Mouse (Mus musculus) cerebral cortex, adult 2 months (tissue): ENCODE data around the gene Muc3.

Experiments used
- WGBS: fragments of 180-500 bp; shearing (Covaris S2); methylation state at CpG from one replicate; pipeline ENCODE4 v1.1.7; 2018; 5-methylcytosine and 5-hydroxymethylcytosine counted together

Gene Muc3

GRCm38 (mm10) chr5:137149272-137149882, at the start of gene Muc3:
Muc3 (minus strand) TSS chr5:137149322.

GRCm38 (mm10) chr5:137194488-137195120, 45.5 kb upstream of the Muc3 start:
- WGBS, result 80% methylated on average over 8 of the region's 8 CpGs

DNA sequence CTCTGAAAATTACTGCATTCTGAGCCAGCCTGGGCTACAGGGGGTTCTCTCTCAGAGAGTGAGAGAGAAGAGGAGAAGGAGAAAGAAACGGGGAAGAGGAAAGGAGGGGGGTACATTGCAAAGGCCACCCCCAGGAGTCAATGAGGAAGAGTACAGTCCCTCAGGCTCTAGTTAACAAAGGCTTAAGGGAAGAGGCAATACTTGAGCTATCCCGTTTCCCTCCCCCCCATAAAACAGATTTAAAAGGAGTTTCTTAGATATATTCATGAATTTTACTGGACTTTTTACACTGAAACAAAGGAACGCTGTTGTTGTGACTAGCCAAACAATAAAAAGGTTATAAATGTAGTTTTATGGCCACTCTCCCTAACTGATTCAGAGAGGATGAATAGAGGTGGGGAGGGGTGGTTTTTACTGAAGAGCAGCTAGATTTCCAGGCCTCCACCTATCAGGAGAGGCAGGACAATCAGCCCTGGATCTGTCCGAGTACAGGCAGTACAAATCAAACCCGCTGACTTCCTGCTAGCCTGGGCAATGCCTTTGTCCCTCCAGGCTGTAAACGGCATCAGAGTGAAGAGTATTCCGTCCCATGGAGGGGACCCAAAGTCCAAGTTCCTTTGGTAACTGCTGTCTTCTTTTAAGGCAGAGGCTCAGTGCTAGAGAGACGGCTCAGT, 44.3 kb upstream of the Muc3 start:
- 78% methylated on average over 8 of the region's 8 CpGs for WGBS

- WGBS, result 2% methylated on average over 34 of the region's 34 CpGs
These were observed 40.2 kb upstream of the Muc3 start for GRCm38 (mm10) chr5:137189326-137189725.

DNA sequence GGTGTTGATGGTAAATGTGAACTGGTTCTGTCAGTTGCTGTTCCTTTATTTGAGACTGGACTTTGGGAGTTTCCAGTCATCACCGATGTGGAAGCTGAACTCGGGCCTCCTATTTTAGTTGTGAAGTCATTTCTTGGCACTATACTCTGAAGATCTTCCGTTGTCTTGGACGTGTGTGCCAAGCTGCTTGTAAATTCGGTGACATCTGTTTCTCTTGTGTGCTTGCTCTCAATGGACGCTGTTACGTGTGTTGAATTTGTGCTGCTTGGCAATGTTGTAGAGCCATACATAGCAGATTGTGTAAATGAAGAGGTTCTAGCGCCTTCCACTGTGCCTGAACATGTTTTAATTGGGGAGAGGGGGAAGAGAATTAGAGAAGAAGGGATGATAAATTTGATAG, 36.2 kb upstream of the Muc3 start:
- WGBS, result 44% methylated on average over 8 of the region's 8 CpGs

DNA sequence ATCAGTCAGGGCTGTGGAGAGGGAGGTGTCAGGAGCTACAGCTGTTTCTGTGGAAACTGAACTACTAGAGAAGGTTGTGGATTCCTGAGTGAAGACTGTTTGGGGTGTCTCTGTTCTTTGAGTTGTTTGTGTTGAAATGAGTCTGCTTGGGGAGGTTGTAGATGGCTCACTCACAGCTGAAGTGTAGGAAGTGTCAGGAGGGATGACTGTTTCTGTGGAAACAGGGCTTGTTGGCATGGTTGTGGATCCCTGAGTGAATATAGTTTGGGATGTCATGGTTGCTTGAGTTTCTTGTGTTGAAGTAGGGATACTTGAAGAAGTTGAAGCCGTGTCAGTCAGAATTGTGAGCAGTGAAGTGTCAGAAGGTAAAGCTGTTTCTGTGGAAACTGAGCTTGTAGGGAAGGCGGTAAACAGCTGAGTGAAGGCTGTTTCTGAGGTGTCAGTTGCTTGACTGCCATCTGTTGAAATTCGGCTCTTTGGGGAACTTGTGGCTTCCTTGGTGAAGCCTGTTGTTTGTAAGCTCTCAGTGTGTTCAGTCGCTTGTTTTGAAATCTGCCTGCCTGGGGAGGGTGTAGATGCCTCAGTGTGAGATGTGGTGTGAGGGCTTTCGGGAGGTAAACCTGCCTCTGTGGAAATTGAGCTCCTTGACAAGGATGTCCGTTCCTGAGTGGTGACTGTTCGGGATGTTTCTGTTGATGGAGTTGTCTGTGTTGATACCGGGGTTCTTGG, 30.7 kb upstream of the Muc3 start:
- WGBS, result 72% methylated on average over 8 of the region's 8 CpGs

GRCm38 (mm10) chr5:137173967-137174366, 24.8 kb upstream of the Muc3 start:
- WGBS, result 83% methylated on average over 6 of the region's 6 CpGs

- 27% methylated on average over 1 of the region's 1 CpGs for WGBS
These were observed 23.5 kb upstream of the Muc3 start for GRCm38 (mm10) chr5:137172591-137172990.

DNA sequence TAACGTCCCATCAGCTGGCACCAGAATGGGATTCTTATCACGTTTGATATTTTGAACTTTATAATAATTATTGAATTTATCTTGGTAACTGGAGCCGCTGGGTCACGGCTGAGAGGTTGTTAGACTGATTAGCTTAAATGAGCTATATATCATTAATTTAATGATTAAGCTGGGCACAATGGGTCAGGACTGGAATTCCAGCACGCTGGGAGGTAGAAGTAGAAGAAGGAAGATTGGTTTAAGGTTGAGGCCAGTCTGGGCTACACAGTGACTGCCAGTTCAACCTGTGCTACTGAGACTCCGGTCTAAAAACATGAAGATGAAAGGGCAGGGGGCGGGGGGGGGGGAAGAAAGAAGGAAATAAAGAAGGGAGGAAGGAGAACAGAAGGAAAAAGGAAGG, 22.4 kb upstream of the Muc3 start:
- WGBS, result 80% methylated on average over 7 of the region's 7 CpGs

DNA sequence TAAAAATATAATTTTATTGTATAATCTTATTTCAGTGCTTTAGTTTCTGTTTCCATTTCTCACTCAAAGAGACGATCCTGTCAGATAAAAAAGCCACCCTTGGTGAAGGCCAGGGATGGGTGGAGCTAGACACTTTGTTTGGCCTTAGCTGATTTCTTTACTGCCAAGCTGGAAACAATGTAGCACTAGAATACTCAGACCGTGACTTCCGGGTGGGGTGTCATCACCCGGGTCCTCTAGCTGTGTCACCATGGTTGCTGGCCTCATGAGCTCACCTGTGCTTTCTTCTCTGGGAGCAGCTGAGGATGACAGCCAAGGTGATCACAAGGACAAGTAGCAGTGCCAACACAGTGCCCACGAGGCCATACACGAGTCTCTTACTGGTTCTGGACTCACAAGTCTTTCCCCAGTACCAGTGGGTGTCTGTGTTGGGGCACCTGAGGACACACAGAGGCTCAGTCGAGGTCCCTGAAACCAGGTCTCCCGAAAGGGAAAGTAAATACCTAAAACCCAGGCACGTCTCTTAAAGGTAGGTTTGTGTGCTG, 21.8 kb upstream of the Muc3 start:
- WGBS, result 69% methylated on average over 9 of the region's 9 CpGs

DNA sequence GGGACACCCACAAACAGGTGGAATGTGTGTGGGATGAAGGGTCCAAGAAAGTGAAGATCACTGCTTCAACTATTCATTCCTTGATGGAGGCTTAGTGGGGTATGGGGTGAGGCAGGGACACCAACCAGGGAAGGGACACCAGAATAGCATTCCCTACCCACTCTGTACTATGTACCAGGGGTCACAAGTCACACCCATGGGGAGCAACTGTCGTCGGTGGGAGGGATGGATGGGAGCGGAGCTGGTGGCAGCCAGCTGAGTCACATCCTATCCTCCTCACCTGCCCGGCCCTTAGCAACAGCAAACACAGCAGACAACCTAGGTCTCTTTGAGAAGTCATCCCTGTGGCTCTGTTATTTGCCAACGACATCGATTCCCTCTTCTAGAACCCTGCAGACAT, 18.4 kb upstream of the Muc3 start:
- 86% methylated on average over 6 of the region's 6 CpGs for WGBS

DNA sequence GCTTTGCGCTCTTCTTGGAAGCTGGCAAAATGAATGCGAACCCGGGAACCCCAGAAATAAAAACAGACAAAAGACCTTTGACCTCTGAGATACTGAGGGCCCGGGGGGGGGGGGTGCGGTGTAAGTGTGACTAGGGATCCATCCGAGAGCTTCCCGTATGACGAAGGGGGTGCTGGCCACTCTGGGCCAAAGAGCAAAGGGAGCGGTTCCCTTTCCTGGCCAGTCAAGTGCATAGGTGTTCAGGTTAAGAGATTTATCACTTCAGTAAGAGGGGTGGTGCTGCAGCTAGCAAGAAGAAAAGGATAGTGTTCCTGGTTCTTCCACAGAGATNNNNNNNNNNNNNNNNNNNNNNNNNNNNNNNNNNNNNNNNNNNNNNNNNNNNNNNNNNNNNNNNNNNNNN, 16.9 kb upstream of the Muc3 start:
- WGBS, result 83% methylated on average over 9 of the region's 9 CpGs

DNA sequence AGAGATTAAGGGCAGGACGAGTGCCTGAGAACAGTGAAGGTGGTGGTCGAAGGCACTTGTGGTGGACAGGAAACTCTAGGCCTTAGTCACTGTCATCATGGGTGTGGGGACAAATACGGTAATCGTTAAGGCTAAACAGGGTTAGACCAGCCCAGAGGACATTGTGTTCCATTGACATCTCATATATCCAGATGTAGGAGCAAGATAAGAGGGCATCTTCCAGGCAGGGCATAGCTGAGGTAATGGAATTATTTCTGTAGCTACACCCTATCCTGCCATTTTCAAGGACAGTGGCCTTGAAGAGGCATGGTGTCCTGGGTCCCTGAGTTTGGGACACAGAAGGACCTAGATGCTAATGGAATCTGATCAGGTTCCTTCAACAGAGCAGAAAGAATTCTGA, 12.7 kb upstream of the Muc3 start:
- 77% methylated on average over 4 of the region's 4 CpGs for WGBS

- 43% methylated on average over 11 of the region's 11 CpGs for WGBS
These were observed 10.3 kb upstream of the Muc3 start for GRCm38 (mm10) chr5:137159461-137159860.

DNA sequence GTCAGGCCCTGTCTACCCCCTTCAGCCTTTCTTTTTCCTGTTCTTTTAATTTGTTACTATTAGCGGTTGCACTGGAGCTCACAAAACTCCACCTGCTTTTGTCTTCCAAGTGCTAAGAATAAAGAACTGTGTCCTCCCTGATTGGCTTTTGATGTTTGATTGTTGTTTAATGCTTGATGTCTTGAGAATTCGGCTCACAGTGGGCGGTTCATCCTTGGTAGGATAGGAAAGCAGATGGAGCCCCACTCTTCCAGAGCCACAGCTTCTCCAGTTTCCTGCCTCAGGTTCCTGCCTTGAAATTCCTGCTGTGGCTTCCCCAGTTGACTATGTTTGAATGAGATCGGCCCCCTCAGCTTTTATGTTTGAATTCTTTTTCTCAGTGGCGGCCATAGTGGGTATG, 4.2 kb upstream of the Muc3 start:
- 90% methylated on average over 5 of the region's 5 CpGs for WGBS

DNA sequence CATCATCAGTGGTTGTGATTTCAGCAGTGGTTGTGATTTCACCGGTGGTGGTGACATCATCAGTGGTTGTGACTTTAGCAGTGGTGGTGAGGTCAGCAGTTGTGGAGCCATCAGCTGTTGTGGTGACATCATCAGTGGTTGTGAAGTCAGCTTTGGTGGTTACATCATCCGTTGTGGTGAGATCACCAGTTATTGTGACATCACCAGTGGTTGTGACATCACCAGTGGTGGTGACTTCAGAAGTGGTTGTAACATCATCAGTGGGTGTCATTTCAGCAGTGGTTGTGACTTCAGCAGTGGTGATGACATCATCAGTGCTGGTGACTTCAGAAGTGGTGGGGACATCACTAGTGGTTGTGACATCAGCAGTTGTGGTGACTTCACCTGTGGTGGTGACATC, 3.5 kb upstream of the Muc3 start:
- 64% methylated on average over 2 of the region's 2 CpGs for WGBS

DNA sequence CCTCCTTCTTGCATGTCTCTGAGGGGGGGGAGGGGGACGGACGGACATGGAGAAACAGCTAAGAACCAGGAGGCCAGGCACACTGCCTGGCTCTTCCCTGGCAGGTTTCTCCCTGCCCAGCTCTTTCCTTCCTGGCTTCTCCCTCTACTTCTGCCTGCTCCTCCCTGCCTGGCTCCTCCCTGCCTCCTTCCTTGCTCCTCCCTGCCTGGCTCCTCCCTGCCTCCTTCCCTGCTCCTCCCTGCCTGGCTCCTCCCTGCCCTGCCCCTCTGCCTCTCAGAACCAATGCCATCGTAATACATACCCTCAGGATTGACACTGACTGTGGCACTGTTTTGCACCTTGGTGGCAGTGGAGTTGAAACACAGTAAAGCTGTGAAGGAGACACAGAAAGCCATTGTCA, 8.3 kb downstream of the Muc3 start:
- 47% methylated on average over 3 of the region's 3 CpGs for WGBS

- 87% methylated on average over 10 of the region's 10 CpGs for WGBS
These were observed 10.1 kb downstream of the Muc3 start for GRCm38 (mm10) chr5:137138977-137139376.

DNA sequence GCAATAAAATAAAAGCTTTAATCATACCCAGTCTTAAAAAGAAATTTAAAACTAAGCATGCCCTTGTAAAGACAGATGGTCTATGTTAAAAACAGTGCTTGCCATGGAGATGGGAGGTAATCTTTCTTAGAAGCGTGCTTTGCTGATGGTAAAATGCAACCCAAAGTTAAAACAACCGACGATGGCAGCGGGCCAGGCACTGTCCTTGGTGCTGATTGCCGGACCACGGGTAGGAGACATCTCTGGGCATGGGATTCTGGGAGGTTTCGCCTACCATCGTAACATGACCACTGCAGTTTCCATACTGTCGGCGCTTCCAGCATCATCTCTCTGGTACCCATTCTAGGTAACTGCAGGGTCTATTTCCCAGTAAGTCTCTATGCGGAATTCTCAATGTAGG, 14.2 kb downstream of the Muc3 start:
- WGBS, result 29% methylated on average over 11 of the region's 11 CpGs

GRCm38 (mm10) chr5:137131490-137131889, 17.6 kb downstream of the Muc3 start:
- WGBS, result 0% methylated on average over 3 of the region's 3 CpGs

DNA sequence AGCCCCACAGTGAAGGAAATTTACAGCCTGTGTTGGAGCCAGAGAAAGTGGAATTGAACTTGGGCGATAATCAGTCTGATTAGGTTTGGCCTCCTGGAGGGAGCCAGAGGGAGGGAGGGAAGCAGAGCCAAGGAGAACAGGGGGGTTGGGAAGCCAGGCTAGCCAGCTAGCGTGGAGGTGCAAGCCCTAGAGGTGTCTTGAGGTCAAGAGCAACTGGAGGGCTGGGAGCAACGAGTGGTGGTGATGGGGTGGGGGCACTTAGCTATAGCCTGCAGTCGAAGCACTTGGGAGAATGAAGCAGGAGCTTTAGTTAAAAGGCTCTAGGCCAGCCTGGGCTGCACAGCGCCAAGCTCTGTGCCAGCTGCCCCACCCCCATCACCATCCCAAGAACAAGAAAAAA, 19.8 kb downstream of the Muc3 start:
- WGBS, result 37% methylated on average over 5 of the region's 5 CpGs

GRCm38 (mm10) chr5:137123516-137123915, 25.6 kb downstream of the Muc3 start:
- WGBS, result 84% methylated on average over 4 of the region's 4 CpGs
